Comparison of ENCODE assay signal across 8 mouse cellular contexts in genomic region chr2:28915768-28916512, GRCm38 (mm10). TPM values are rescaled to one million over a fixed set of nuclear protein-coding genes. Genes with fewer than 3 reads are reported as not detected.
DNase-seq lines count a peak whose midpoint lies in the region; ATAC-seq lines count a peak whose summit lies in the region.

No protein-coding gene starts in this region.

- peak overlapping the region; percentile 32; the same call in 1 of the 2 replicates for H3K4me2 ChIP-seq in heart, embryonic 16.5 days (ENCODE audit: low read depth, low read length)
- H3K4me2 ChIP-seq in stomach, embryonic 14.5 days (replicated peaks; ENCODE audit: low read depth, low read length) = no peak overlapping the region

- 1% methylated on average over 49 of the region's 50 CpGs for WGBS in heart, embryonic 16.5 days
- 2% methylated on average over 50 of the region's 50 CpGs for WGBS in stomach, embryonic 14.5 days

- peaks cover 91% of the 10 kb centered on the region for H3K27me3 ChIP-seq in heart, embryonic 16.5 days (ENCODE audit: control insufficient read depth, insufficient read depth, low read length)
- peaks cover 75% of the 10 kb centered on the region for H3K27me3 ChIP-seq in stomach, embryonic 14.5 days (ENCODE audit: control insufficient read depth, insufficient read depth, low read length)

- H3K27ac ChIP-seq in heart, embryonic 16.5 days (ENCODE audit: low read length) = no peak overlapping the region
- H3K27ac ChIP-seq in stomach, embryonic 14.5 days (ENCODE audit: low read length) = no peak overlapping the region

- peak overlapping the region; percentile 3; the same call in 1 of the 2 replicates for H3K4me3 ChIP-seq in heart, embryonic 16.5 days (ENCODE audit: low read length)
- H3K4me3 ChIP-seq in stomach, embryonic 14.5 days (ENCODE audit: low read depth, low read length) = 0 out of 2 replicates have a peak overlapping the region, but pooled peaks have one; percentile 2

- no peaks in the 10 kb centered on the region for H3K36me3 ChIP-seq in heart, embryonic 16.5 days (ENCODE audit: control insufficient read depth, insufficient read depth)
- H3K36me3 ChIP-seq in stomach, embryonic 14.5 days (ENCODE audit: control insufficient read depth, insufficient read depth, low read length) = no peaks in the 10 kb centered on the region

- H3K9ac ChIP-seq in heart, embryonic 16.5 days (ENCODE audit: low read length) = no peak overlapping the region
- H3K9ac ChIP-seq in stomach, embryonic 14.5 days (replicated peaks; ENCODE audit: low read depth, low read length) = no peak overlapping the region

- H3K9me3 ChIP-seq in heart, embryonic 16.5 days (replicated peaks; ENCODE audit: control insufficient read depth, low read length) = no peaks in the 10 kb centered on the region
- no peaks in the 10 kb centered on the region for H3K9me3 ChIP-seq in stomach, embryonic 14.5 days (ENCODE audit: control insufficient read depth, low read depth, low read length)

- intact Hi-C loops in left cerebral cortex, postnatal 36 days (cut with DNase I) = no loop called here

- no peaks in the 10 kb centered on the region; the same call in 1 of the 2 replicates for H3K4me1 ChIP-seq in heart, embryonic 16.5 days (ENCODE audit: control insufficient read depth, insufficient read depth, low read length)
- H3K4me1 ChIP-seq in stomach, embryonic 14.5 days (ENCODE audit: control insufficient read depth, insufficient read depth, low read length) = no peaks in the 10 kb centered on the region

- ATAC-seq in heart, embryonic 16.5 days (replicated peaks; ENCODE audit: extremely low read depth, insufficient read depth, low FRiP score) = peak; percentile 67
- peak; percentile 80; the same call in 1 of the 2 replicates for ATAC-seq in stomach, embryonic 14.5 days (ENCODE audit: insufficient number of reproducible peaks, insufficient read depth, low FRiP score, low read depth)

- peak; percentile 35 for DNase-seq in T-cell, adult 2 months (ENCODE audit: low spot score)
- DNase-seq in cerebellum, adult 8-10 months = peak; percentile 56
- DNase-seq in kidney, postnatal 25 days = peak; percentile 89 to 92
- peak; percentile 75 for DNase-seq in mesoderm, embryonic 11.5 days (ENCODE audit: low read depth, low spot score)
- DNase-seq in layer of hippocampus, adult 9-10 months (ENCODE audit: low spot score) = no peak
- DNase-seq in left cerebral cortex, postnatal 36 days (ENCODE audit: low spot score in 2 of 2) = no peak

RNA-seq across cellular contexts. Expression of gene Barhl1, which starts 0.5 kb away (rescaled TPM):
- polyA plus RNA-seq in heart, embryonic 16.5 days (2015; fragmentation: Nextera tagmentation; extraction: Ambion mirVana) = not detected in 2 replicates
- 0.12 TPM in 1 of 2 replicates, not detected in the other for polyA plus RNA-seq in stomach, embryonic 14.5 days (2014; fragmentation: Nextera tagmentation; extraction: Ambion mirVana)
- total RNA-seq in left cerebral cortex, postnatal 36 days (2021) = not detected

Comparison
In these comparisons a context has a peak if more than half of its experiments do, and no peak if none do; other contexts are left out.
1. DNase-seq: peak in T-cell, adult 2 months (single experiment), cerebellum, adult 8-10 months (single experiment), kidney, postnatal 25 days (2 of 2) and mesoderm, embryonic 11.5 days (single experiment); none in layer of hippocampus, adult 9-10 months (single experiment) and left cerebral cortex, postnatal 36 days (0 of 2).